In the genomic region with DNA sequence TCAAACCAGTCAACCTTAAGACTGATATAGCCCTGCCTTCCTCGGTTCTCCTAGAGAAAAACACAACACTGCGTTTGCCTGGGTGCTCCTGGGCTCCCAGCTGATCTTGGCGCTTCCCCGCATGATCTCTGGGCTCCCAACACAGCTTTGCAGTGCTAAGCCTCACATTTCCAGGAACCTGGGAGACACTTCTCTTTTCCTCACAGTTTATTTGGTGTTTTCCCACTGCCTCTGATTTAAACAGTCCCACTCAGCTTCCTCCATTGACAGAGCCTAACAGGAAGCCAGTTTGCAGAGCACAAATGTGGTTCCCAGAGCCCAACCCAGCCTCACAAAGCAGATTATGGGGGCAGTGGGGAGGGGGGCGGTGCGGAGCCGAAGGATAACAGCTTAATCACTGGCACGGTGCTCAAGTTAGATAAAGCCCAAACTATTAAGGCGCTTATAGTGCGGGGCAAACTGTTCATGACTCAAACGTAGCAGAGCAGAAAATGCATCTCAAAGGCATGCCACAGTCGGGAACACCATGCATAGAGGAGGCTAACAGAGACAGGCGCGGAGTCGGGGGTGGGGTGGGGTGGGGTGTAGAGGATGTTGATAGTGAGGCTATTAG, we compare ENCODE assay signal across 9 mouse cellular contexts. TPM values are rescaled to one million over a fixed set of nuclear protein-coding genes. Genes with fewer than 3 reads are reported as not detected.
DNase-seq lines count a peak whose midpoint lies in the region; ATAC-seq and TF ChIP-seq lines count a peak whose summit lies in the region.
"Had no signal": no experiment of that assay in that cellular context is flagged by ENCODE, and none has a peak within 500 bp of the region (broad histone marks: within the 10 kb centered on the region; RNA-seq: fewer than 3 reads in every experiment).

No protein-coding gene starts in this region.

- peak overlapping the region; percentile 63 for H3K4me2 ChIP-seq in heart, embryonic 12.5 days
- peak overlapping the region; percentile 39 for H3K4me2 ChIP-seq in forebrain, postnatal 0 days (ENCODE audit: low read depth)
- H3K4me2 ChIP-seq in midbrain, embryonic 14.5 days (ENCODE audit: low read length) = peak overlapping the region; percentile 45

- 11% methylated on average over 15 of the region's 15 CpGs for WGBS in heart, embryonic 12.5 days
- WGBS in forebrain, postnatal 0 days = 8% methylated on average over 15 of the region's 15 CpGs
- WGBS in midbrain, embryonic 14.5 days = 8% methylated on average over 15 of the region's 15 CpGs

- intact Hi-C loops in heart, postnatal 10 days (cut with DNase I) = no loop called here
- intact Hi-C loops in left cerebral cortex, adult 2 months (cut with DNase I) = no loop called here

- no peaks in the 10 kb centered on the region for H3K36me3 ChIP-seq in heart, embryonic 12.5 days
- no peaks in the 10 kb centered on the region for H3K36me3 ChIP-seq in forebrain, postnatal 0 days (ENCODE audit: insufficient read depth)
- no peaks in the 10 kb centered on the region for H3K36me3 ChIP-seq in midbrain, embryonic 14.5 days (ENCODE audit: control insufficient read depth, insufficient read depth, low read length)

- H3K9me3 ChIP-seq in heart, embryonic 12.5 days (replicated peaks) = no peaks in the 10 kb centered on the region
- no peaks in the 10 kb centered on the region for H3K9me3 ChIP-seq in forebrain, postnatal 0 days (ENCODE audit: low read length)
- no peaks in the 10 kb centered on the region for H3K9me3 ChIP-seq in midbrain, embryonic 14.5 days (ENCODE audit: control insufficient read depth, low read length)

- H3K4me1 ChIP-seq in heart, embryonic 12.5 days (replicated peaks) = peaks cover 19% of the 10 kb centered on the region
- no peaks in the 10 kb centered on the region for H3K4me1 ChIP-seq in forebrain, postnatal 0 days (ENCODE audit: insufficient read depth)
- H3K4me1 ChIP-seq in midbrain, embryonic 14.5 days (ENCODE audit: control insufficient read depth, insufficient read depth, low read length) = peaks cover 14% of the 10 kb centered on the region

- peak overlapping the region; percentile 15; the same call in 1 of the 2 replicates for H3K4me3 ChIP-seq in heart, embryonic 12.5 days
- no peak overlapping the region; the same call in 1 of the 2 replicates for H3K4me3 ChIP-seq in forebrain, postnatal 0 days (ENCODE audit: low read depth, low read length)
- H3K4me3 ChIP-seq in midbrain, embryonic 14.5 days (replicated peaks; ENCODE audit: low read depth, low read length) = no peak overlapping the region
- no peak overlapping the region for H3K4me3 ChIP-seq in left cerebral cortex, adult 2 months

- no peak overlapping the region for H3K27ac ChIP-seq in heart, embryonic 12.5 days (ENCODE audit: poor library complexity, severe bottlenecking)
- no peak overlapping the region for H3K27ac ChIP-seq in forebrain, postnatal 0 days (ENCODE audit: low read depth, low read length)
- peak overlapping the region; percentile 20; the same call in 1 of the 2 replicates for H3K27ac ChIP-seq in midbrain, embryonic 14.5 days (replicated peaks; ENCODE audit: low read depth, low read length)
- no peak overlapping the region for H3K27ac ChIP-seq in left cerebral cortex, adult 2 months

- 0 out of 2 replicates have a peak overlapping the region, but pooled peaks have one; percentile 53 for H3K9ac ChIP-seq in heart, embryonic 12.5 days
- no peak overlapping the region for H3K9ac ChIP-seq in forebrain, postnatal 0 days
- no peak overlapping the region; the same call in 1 of the 2 replicates for H3K9ac ChIP-seq in midbrain, embryonic 14.5 days (replicated peaks; ENCODE audit: low read length)

- peaks cover 30% of the 10 kb centered on the region for H3K27me3 ChIP-seq in heart, embryonic 12.5 days (replicated peaks)
- no peaks in the 10 kb centered on the region for H3K27me3 ChIP-seq in forebrain, postnatal 0 days (ENCODE audit: insufficient read depth, low read length)
- H3K27me3 ChIP-seq in midbrain, embryonic 14.5 days (ENCODE audit: control insufficient read depth, insufficient read depth, low read length) = no peaks in the 10 kb centered on the region

- no peak for ATAC-seq in heart, embryonic 12.5 days (ENCODE audit: insufficient number of reproducible peaks, low FRiP score)
- ATAC-seq in forebrain, postnatal 0 days = peak; percentile 23
- no peak for ATAC-seq in midbrain, embryonic 14.5 days (ENCODE audit: low FRiP score, low TSS enrichment)

- DNase-seq in heart, postnatal 10 days = no peak
- peak; percentile 51 for DNase-seq in Muller cell, postnatal 12 days (ENCODE audit: inconsistent ontology term)
- DNase-seq in forebrain, postnatal 0 days = peak; percentile 2
- DNase-seq in midbrain, embryonic 14.5 days = peak; percentile 72
- DNase-seq in cerebellum, postnatal 25 days = no peak
- DNase-seq in layer of hippocampus, adult 9-11 months = no peak
- no peak for DNase-seq in left cerebral cortex, adult 2 months (ENCODE audit: extremely low spot score in 1 of 2, low spot score in 2 of 2)

- TF ChIP-seq CTCF in forebrain, postnatal 0 days (IDR thresholded peaks at IDR 0.05; ENCODE audit: low read depth) = no peak
- no peak for TF ChIP-seq CTCF in left cerebral cortex, adult 2 months (IDR thresholded peaks at IDR 0.05)

RNA-seq across cellular contexts. Expression of gene Hpcal4, which starts 20.6 kb away (rescaled TPM):
- polyA plus RNA-seq in heart, embryonic 12.5 days (2016; fragmentation: Nextera tagmentation; extraction: Ambion mirVana) = 1.6 TPM in 2 replicates
- under 1 TPM; 0.40 to 0.89 TPM for total RNA-seq in heart, postnatal 10 days (2021)
- 57.1 and 58.5 TPM in 2 replicates for total RNA-seq in forebrain, postnatal 0 days (2014; rRNA removed)
- 45.5 and 78.1 TPM in 2 replicates for polyA plus RNA-seq in forebrain, postnatal 0 days (2015; fragmentation: Nextera tagmentation; extraction: Ambion mirVana)
- 35.4 and 43.3 TPM in 2 replicates for polyA plus RNA-seq in midbrain, embryonic 14.5 days (2014; fragmentation: Nextera tagmentation; extraction: Ambion mirVana)
- 100 to 1,000 TPM; 530 to 532 TPM for total RNA-seq in left cerebral cortex, adult 2 months (2021)
- polyA plus RNA-seq: C2C12 had no signal

RNA-seq across cellular contexts. Expression of gene Ppie, which starts 22.7 kb away (rescaled TPM):
- 54.0 and 59.3 TPM in 2 replicates for polyA plus RNA-seq in heart, embryonic 12.5 days (2016; fragmentation: Nextera tagmentation; extraction: Ambion mirVana)
- 10 to 100 TPM; 28.4 to 29.2 TPM for total RNA-seq in heart, postnatal 10 days (2021)
- total RNA-seq in forebrain, postnatal 0 days (2014; rRNA removed) = 28.9 and 34.2 TPM in 2 replicates
- polyA plus RNA-seq in forebrain, postnatal 0 days (2015; fragmentation: Nextera tagmentation; extraction: Ambion mirVana) = 47.7 and 53.6 TPM in 2 replicates
- 61.7 and 65.7 TPM in 2 replicates for polyA plus RNA-seq in midbrain, embryonic 14.5 days (2014; fragmentation: Nextera tagmentation; extraction: Ambion mirVana)
- 10 to 100 TPM; 19.3 to 24.4 TPM for total RNA-seq in left cerebral cortex, adult 2 months (2021)

RNA-seq across cellular contexts. Expression of gene Nt5c1a, which starts 38.9 kb away (rescaled TPM):
- 0.92 TPM in 2 replicates for polyA plus RNA-seq in heart, embryonic 12.5 days (2016; fragmentation: Nextera tagmentation; extraction: Ambion mirVana)
- 10 to 100 TPM; 33.4 to 35.0 TPM for total RNA-seq in heart, postnatal 10 days (2021)
- 2.4 and 3.4 TPM in 2 replicates for total RNA-seq in forebrain, postnatal 0 days (2014; rRNA removed)
- polyA plus RNA-seq in forebrain, postnatal 0 days (2015; fragmentation: Nextera tagmentation; extraction: Ambion mirVana) = 0.26 and 0.33 TPM in 2 replicates
- not detected in 2 replicates for polyA plus RNA-seq in midbrain, embryonic 14.5 days (2014; fragmentation: Nextera tagmentation; extraction: Ambion mirVana)
- total RNA-seq in left cerebral cortex, adult 2 months (2021) = 10 to 100 TPM in 1 of 2 experiments, 1 to 10 TPM in 1; 9.3 to 11.4 TPM
- polyA plus RNA-seq: C2C12 had no signal

RNA-seq across cellular contexts. Expression of gene Oxct2b, which starts 46.3 kb away (rescaled TPM):
- polyA plus RNA-seq in heart, embryonic 12.5 days (2016; fragmentation: Nextera tagmentation; extraction: Ambion mirVana) = not detected in 2 replicates
- not detected for total RNA-seq in heart, postnatal 10 days (2021)
- total RNA-seq in forebrain, postnatal 0 days (2014; rRNA removed) = 0.62 TPM in 2 replicates
- polyA plus RNA-seq in forebrain, postnatal 0 days (2015; fragmentation: Nextera tagmentation; extraction: Ambion mirVana) = 0.33 and 0.34 TPM in 2 replicates
- polyA plus RNA-seq in midbrain, embryonic 14.5 days (2014; fragmentation: Nextera tagmentation; extraction: Ambion mirVana) = 0.30 and 0.55 TPM in 2 replicates
- total RNA-seq in left cerebral cortex, adult 2 months (2021) = under 1 TPM; 0.25 to 0.30 TPM
- polyA plus RNA-seq: C2C12 had no signal

RNA-seq across cellular contexts. Expression of gene Bmp8b, which starts 57.4 kb away (rescaled TPM):
- polyA plus RNA-seq in heart, embryonic 12.5 days (2016; fragmentation: Nextera tagmentation; extraction: Ambion mirVana) = 0.17 TPM in 1 of 2 replicates, not detected in the other
- not detected for total RNA-seq in heart, postnatal 10 days (2021)
- total RNA-seq in forebrain, postnatal 0 days (2014; rRNA removed) = 0.31 and 0.62 TPM in 2 replicates
- 0.15 and 0.40 TPM in 2 replicates for polyA plus RNA-seq in forebrain, postnatal 0 days (2015; fragmentation: Nextera tagmentation; extraction: Ambion mirVana)
- polyA plus RNA-seq in midbrain, embryonic 14.5 days (2014; fragmentation: Nextera tagmentation; extraction: Ambion mirVana) = 0.08 and 0.25 TPM in 2 replicates
- total RNA-seq in left cerebral cortex, adult 2 months (2021) = under 1 TPM in 1 of 2 experiments, not detected in 1; 0.26 TPM
- polyA plus RNA-seq: C2C12 had no signal

Comparison
In these comparisons a context has a peak if more than half of its experiments do, and no peak if none do; other contexts are left out.
1. DNase-seq: peak in Muller cell, postnatal 12 days (single experiment), forebrain, postnatal 0 days (single experiment) and midbrain, embryonic 14.5 days (single experiment); none in heart, postnatal 10 days (0 of 2), cerebellum, postnatal 25 days (0 of 2), layer of hippocampus, adult 9-11 months (single experiment) and left cerebral cortex, adult 2 months (0 of 2).
2. RNA of gene Hpcal4, which starts 20.6 kb away (total RNA-seq): 530 to 532 TPM in left cerebral cortex, adult 2 months and 57.1 to 58.5 TPM in forebrain, postnatal 0 days; 0.40 to 0.89 TPM in heart, postnatal 10 days; every median in the first group is over 10 times any median in the second.
3. Peak in every context shown above with its lines, with median percentiles within 50 percentile points of each other: H3K4me2 ChIP-seq.